Mouse (Mus musculus) R1 (cell line): Measurements from ENCODE around the gene Gjd3.

Experiments used
- DNase-seq: peaks from one replicate; pipeline ENCODE4 v3.0.0-alpha.2; 2018; ENCODE audit warnings: low read depth, low spot score

The Gjd3 gene

GRCm38 (mm10) chr11:98947969-98948569 is 34.7 kb downstream of the Gjd3 start:
- DNase-seq = no peak

GRCm38 (mm10) chr11:98945605-98945977 is 37.2 kb downstream of the Gjd3 start:
- no peak for DNase-seq

- DNase-seq = no peak
Observed at GRCm38 (mm10) chr11:98944897-98945604, 37.8 kb downstream of the Gjd3 start.

- no peak for DNase-seq
Observed at GRCm38 (mm10) chr11:98943741-98944461, 38.9 kb downstream of the Gjd3 start.

GRCm38 (mm10) chr11:98942923-98943641 is 39.7 kb downstream of the Gjd3 start:
- no peak for DNase-seq

GRCm38 (mm10) chr11:98942555-98942922 is 40.3 kb downstream of the Gjd3 start:
- no peak for DNase-seq

- DNase-seq = peak; percentile 95
Observed at GRCm38 (mm10) chr11:98941826-98942550, 40.8 kb downstream of the Gjd3 start.

GRCm38 (mm10) chr11:98941341-98941825 is 41.4 kb downstream of the Gjd3 start:
- peak; percentile 86 for DNase-seq

- no peak for DNase-seq
Observed at GRCm38 (mm10) chr11:98940776-98941175, 42.0 kb downstream of the Gjd3 start.

GRCm38 (mm10) chr11:98939953-98940641 is 42.7 kb downstream of the Gjd3 start:
- peak; percentile 21 for DNase-seq

GRCm38 (mm10) chr11:98939084-98939952 is 43.5 kb downstream of the Gjd3 start:
- no peak for DNase-seq

- DNase-seq = no peak
Observed at GRCm38 (mm10) chr11:98938701-98939083, 44.1 kb downstream of the Gjd3 start.

- DNase-seq = no peak
Observed at GRCm38 (mm10) chr11:98937914-98938694, 44.7 kb downstream of the Gjd3 start.

- peak; percentile 97 for DNase-seq
Observed at GRCm38 (mm10) chr11:98937410-98937913, 45.4 kb downstream of the Gjd3 start.

- no peak for DNase-seq
Observed at GRCm38 (mm10) chr11:98936606-98937409, 46.0 kb downstream of the Gjd3 start.

- peak; percentile 74 for DNase-seq
Observed at GRCm38 (mm10) chr11:98936170-98936569, 46.6 kb downstream of the Gjd3 start.

- no peak for DNase-seq
Observed at GRCm38 (mm10) chr11:98935123-98935522, 47.7 kb downstream of the Gjd3 start.

- DNase-seq = no peak
Observed at GRCm38 (mm10) chr11:98934367-98934766, 48.4 kb downstream of the Gjd3 start.
